Mouse (Mus musculus) right cerebral cortex, postnatal 10 days (tissue): ENCODE results near the gene Sept9.
A peak's percentile ranks its signal among the peaks of the same experiment; 100 is the strongest.

Experiments used
- DNase-seq, 2 experiments: peaks; one replicate each; pipeline ENCODE4 v3.0.0; 2021; ENCODE audit warnings: low spot score in 2 of 2

The Sept9 gene

DNA sequence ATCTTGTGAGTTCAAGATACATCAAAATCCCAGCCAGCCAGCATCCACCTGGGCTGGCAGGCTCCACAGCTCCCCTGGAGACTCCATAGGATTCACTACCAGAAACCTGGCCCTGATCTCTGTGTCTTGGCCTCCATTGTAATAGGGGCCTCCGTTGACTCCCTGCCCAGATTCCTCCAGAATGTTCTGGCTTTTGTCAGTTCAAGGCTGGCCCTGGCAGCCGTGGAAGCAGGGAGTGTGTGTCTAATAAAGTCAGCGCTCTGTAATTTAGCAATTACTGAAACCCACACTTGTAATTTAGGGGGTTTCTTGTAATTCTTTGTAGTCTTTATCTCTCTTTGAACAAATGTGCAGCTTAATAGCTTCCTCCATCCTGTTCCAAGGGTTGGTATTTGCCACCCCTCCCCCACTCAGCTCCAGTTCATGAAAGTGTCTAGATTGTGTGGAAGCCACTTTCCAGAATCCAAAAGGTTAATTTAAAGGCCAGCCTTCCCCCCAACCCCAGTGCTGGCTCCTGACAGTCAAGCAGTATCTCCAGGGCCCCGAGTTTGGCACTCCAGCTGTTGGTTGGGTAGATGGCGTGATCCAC is 170.9 kb downstream of the Sept9 start:
- no peak for DNase-seq

DNA sequence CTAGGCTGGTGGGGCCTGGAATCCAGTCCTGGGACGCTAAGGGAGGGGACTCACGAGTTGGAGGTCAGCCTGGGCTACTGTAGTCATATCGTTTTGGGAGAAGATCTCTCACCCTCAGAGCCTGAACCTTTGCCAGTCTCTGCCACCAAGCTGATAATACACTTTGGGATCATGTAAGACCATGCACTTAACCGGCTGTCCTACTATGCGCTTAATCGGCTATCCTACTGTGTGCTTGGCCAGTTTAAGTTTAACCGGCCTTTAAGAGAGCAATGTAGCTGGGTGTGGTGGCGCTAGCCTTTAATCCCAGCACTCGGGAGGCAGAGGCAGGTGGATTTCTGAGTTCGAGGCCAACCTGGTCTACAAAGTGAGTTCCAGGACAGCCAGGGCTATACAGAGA is 173.1 kb downstream of the Sept9 start:
- DNase-seq: no peak

DNA sequence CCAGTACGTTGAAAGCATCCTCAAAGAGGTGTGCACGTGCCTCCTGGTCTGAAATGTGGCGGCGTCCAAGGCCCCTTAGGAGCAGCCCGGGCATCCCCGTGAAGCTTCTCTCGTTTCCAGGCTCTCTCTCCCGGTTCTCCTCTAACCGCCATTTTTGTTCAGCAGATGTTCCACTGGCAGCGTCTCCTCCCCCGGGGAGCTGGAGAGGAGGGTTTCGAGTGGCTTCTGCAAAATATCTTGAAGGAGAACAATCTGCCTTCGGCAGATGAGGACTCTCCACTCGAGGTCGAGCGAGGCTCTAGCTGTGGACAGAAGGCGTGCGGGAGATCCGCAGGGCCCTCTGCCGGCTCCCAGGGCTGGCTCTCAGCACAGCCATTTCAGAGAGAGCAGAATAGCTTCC is 173.7 kb downstream of the Sept9 start:
- no peak for DNase-seq

DNA sequence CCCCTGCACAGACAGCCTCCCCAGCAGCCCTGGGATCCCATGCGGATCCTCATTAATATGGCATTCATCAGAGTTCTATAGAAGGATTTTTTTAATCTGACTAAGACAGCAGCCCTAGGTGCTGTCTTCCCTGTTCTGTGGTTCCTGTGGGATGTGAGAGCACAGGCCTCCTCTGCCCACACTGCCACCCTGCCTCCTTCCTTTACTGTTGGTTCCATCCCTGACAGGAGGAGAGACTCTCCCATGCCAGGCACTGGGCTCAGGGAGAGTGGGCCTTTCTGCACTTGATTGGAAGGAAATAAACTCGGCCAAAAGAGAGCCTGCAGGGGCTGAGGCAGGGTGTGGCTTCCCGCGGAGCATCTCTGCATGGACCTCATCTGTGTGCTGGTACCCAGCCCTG is 174.4 kb downstream of the Sept9 start:
- no peak for DNase-seq

DNA sequence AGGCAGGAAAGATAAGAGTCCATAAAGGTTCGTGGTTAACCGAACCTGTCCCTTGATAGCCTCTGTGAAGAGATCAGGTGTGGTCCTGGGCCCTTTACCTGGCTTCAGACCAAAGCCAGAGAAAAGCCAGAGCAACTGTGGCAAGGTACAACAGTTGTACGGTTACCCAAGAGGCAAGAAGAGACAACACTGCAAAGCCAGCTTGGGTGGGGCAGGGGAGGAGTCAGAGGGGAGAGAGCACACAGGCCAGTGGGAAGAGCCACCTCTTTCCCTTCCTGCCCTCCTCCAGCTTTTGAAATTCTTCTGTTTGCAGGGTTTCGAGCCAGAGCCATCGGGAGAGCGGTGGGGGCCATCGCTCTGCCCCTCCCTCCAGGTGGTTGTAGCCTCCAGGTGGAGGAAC is 174.8 kb downstream of the Sept9 start:
- no peak for DNase-seq

DNA sequence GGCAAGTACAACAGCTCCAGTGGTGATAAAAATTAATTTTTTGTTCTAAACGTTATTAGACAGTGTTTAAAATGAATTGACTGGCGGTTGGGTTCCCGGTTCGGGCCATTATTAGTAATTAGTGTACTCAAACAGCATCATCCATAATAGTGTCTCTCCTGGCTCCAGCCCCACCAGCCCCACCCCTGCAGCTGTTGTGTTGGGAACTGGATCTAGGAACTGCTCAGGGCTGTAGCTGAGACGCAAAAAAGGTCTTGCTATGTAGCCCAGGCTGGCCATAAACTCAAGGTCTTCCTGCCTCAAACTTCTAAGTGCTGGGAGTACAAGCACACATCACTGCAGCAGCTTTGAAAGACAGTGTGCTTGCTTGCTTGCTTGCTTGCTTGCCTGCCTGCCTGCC is 180.3 kb downstream of the Sept9 start:
- no peak for DNase-seq

DNA sequence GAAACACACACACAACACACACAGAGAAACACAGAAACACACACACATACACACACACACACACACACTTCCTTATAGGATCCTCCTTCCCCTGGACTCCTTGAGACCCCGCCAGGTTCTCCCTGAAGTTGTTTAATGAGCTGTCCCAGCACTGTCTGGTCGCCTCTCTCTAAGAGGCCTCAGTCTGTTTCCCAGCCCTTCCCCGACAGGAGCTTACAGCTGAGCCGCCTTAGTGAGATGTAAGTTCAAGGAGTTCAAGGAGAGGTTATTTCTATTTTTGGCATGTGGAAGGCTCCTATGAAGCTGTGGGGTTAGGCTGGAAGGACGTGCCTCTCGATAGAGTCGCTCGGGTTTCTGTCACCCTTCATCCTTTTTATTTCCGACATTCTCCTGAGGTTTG is 184.8 kb downstream of the Sept9 start:
- DNase-seq: no peak

DNA sequence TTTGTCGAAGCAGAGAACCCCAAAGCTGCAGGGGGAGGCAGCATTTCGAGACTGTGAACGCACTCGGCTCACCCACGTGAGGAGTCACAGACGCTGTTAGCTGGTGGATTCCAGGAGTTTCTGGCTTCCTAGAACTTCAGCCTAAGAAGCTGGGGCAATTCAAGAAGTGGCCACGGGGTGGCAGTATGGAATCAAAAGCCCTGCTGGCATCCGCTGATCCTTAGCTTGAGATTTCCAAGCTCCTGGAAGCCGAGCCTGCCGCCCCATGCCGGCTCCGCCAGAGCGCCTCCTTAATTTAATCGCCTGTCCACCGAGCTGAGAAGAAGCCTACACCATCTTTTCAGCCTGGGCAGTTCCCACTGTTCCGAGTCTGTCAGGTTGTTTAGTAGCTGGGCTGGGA is 185.4 kb downstream of the Sept9 start:
- DNase-seq: peak; percentile 91 to 94

DNA sequence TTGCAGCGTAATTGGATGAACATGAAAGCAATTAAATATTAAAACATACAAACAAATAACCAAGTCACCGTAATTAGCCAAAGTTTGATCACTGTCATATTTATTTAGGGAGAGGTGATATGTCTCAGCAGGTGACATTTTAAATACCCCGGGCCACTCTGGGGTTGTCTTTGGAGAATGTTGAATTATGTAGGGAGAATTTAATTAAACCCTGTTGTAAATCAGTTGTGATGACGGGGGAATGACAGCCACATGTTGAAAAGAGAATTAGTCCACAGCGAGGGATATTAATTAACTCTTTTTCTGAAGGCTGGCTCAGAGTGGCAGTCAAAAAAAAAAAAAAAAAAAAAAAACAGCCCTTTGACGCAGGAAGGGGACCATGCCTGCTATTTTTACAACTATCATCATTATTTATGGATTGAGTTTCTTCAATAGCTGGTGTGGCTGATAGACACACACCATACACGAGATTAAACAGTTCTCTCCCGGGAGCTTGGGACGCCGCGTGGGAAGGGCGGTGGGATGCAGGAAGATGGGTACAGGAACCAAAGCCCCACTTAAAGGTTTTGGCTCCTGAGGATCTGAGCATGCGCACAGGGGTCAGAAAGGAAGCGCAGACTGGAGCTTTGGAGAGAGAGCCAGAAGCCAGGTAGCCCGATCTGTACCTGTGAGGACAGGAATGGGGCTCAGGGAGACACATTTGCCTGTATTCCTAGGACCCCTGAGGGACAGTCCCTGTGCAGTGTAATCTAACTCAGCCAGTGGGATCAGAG is 186.1 kb downstream of the Sept9 start:
- DNase-seq: no peak

DNA sequence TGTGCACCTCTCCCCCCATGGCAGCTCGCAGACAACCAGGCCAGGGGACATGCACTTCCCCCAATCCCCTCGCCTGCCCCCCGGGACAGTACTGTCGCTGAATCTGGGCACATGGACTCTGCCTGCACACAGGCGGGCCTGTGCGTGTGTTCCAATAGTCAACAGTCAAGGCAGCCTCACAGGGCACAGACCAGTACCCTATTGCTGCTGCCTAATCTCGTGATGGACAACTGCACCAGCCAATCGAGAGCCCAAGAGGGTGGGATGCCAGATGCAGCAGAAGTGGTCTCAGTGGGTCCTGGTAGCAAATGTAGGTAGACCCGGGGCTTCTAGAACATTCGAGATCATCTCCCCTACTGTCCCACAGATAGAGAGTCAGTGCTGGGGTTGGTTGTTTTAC is 187.8 kb downstream of the Sept9 start:
- no peak for DNase-seq

DNA sequence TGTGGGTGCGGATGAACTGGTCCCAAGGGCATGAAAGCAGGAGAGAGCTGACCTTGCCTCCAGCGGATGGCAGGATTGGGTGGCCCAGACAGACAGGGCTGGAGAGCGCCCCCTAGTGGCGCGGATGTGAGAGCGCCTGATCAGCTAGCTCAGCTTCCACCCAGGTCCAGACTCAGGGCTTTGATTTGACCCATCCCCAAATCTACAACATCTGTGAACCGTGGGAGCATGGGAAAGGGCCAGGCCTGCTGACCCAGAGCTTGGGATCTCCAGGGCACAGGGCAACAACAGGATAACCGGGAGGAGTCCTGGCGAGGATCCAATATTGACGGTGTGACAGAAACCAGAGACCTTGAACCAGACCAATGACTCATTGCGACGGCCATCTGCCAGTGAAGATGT is 190.5 kb downstream of the Sept9 start:
- peak in 1 of 2 experiments; percentile 40 for DNase-seq

DNA sequence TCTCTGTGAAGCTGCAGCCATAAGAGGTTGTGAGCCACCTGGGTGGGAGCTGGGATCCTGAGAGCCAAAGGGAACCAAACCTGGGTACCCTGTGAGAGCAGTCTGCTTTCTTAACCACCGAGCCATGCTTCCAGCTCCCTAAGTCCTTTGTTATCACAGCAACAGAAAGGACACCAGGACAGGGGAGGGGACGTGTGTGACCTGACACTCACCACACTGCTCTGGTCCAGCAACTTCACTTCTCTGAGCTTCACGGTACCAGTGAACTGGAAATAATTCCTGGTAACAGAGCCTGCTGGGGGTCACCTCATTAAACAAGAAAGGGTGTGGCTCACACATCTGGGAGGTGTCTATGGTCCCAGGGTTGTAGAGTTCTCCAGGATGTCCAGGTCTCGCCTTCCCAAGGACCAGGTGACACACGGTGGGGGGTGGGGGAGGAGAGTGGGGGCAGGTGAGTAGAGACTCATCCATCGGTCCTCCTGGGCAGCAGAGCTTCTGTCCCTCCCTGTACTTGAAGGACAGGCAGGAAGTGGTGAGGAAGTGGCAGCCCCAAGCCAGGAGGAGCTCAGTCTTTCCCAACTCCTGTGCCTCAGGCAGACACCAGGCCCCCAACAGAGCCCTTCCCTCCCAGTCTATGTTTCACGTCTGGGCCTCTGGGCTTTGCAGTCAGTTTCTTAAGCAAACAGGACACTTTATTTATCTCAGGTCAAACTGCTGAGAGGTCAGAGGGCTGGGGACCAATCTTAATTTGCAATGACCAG is 191.5 kb downstream of the Sept9 start:
- no peak for DNase-seq

DNA sequence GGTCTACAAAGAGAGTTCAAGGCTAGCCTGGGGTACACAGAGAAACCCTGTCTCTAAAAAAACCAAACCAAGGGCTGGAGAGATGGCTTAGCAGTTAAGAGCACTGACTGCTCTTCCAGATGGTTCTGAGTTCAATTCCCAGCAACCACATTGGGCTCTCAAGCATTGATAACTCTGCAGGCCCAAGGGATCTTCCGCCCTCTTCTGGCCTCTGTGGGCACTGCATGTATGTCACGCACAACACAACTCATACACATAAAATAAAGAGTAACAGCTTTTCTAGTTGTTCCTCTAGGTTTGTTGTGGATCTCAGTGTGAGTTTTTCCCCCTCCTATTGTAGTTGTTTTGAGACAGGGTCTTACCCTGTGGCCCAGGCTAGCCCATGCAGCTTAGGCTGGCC is 192.8 kb downstream of the Sept9 start:
- no peak for DNase-seq

DNA sequence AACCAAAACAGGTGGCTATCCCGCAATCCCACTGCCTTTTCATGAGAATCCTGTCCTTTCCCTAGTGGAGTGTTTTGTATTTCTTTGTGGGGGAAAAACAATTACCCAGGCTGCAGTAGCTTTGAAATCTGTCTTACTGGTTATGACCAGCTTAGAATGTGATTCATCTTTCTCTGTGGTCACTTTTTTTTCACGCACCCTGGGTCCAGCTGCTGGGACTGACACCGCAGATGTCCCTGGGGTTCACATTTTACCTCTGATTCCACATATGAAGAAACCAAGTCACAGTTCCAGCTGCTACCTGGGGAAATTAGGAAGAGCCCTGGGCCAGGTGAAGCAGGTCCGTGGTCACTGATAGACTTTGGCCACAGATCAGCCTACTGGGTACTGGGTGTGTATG is 194.3 kb downstream of the Sept9 start:
- no peak for DNase-seq

DNA sequence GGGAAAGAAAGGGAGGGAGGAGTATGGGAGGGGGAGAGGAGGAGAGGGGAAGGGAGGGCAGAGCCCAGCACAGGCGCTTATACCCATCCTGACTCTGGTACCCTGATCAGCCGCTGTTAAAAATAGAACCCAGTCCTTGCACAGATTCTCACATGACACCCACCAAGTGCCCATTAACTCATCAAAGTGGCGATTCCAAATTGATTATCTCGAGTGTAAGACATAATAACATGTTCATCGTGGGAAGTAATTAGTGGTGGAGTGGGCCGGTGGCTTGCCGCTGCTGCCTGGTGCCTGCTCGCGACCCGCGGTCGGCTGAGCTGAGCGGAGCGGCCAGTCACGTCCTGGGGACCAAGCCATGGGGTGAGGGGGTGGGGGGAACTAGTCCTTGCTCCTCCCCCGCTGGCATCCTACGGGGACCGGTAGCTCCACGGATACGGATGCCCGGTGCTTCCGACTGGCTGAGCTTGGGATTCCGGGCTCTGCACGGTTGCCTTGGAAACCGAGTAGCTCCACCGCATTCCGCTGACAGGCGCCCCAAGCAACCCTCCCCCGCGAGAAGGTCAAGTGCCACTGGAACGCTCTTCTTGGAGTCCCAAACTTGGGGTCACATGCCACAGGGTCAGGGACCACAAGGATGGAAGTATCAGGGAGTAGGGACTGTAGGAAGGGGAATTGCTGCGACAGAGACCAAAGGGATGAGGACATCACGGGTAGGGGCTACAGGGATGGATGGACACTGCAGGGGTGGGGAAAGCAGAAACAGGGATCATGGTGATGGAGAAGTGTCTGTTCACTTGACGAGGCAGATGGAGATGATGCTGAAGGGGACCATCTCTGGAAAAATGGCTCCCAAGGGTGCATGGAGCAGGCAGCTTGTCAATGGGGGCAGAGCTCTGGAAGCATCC is 195.0 kb downstream of the Sept9 start:
- peak; percentile 86 to 90 for DNase-seq

DNA sequence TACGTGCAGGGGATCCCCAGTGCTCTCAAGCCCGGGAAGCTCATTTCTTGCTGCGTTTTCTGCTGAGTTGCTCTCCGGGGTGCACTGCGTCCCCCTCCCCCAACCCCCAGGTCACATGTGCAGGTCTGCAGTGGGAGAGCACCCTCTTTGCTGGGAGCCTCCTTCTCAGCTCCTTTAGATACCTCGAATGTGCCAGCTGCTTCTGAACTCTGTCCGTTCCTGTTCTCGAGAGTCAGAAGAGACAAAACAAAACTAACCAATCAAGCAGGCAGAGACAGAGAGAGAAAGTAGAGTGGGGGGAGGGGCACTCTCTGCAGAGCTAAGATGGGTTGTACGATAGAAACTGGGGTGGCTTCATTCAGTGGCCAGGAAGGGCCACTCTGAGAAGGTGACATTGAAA is 195.8 kb downstream of the Sept9 start:
- DNase-seq: peak; percentile 51 to 63

DNA sequence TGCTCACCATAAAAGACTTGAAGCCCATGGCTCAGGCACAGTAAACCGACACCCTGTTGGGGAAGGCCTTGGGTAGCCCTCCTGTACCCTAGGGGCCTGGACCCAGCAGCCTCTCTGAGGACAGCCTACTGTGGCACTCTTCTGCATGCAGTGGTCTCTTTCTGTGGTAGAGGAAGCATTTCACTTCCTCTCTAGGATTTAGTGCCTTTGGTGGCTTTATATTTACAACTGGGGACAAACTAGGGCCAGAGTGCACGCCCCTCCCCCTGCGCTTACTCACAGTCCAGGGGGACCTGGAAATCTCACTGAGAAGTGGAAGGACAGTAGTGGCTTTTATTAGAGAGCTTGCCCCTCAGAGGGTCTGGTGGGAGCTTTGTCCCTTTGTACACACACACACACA is 197.5 kb downstream of the Sept9 start:
- no peak for DNase-seq

DNA sequence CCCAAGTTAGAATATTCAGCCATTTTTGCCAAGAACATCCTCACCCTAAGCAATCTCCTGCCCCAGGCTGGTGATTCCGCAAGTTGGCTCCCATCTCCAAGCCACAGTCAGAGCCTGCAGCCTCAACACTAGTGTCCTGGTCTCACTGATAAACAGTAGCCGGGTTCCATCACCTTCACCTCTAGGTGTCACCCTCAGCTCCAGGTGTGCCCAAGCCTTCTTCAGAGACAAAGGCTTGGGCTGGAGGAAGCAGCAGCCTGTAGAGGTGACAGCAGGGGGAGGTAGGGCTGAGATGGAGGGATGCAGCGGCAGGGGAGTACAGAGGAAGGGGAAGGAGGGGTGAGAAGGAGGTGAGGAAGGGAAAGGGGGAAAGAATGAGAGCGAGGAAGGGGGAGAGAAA is 198.3 kb downstream of the Sept9 start:
- DNase-seq: no peak

DNA sequence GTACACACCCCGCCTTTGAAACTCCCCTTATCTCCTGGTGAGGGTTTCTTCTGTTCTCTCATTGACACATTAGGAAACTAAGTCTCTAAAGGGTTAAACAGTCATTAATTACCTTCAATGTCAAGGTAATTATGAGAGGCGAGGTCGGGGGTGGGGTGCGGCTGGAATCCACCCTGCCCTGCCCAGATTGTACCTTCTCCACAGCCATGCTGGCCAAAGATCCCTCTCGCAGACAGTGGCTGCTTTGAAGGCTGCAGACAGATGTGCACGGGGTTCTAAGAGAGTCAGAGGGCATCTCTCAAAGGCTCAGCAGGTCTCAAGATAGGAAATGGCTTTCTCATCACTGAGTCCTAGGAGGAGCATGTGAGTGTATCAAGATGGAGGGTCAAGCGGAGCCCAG is 198.7 kb downstream of the Sept9 start:
- no peak for DNase-seq

DNA sequence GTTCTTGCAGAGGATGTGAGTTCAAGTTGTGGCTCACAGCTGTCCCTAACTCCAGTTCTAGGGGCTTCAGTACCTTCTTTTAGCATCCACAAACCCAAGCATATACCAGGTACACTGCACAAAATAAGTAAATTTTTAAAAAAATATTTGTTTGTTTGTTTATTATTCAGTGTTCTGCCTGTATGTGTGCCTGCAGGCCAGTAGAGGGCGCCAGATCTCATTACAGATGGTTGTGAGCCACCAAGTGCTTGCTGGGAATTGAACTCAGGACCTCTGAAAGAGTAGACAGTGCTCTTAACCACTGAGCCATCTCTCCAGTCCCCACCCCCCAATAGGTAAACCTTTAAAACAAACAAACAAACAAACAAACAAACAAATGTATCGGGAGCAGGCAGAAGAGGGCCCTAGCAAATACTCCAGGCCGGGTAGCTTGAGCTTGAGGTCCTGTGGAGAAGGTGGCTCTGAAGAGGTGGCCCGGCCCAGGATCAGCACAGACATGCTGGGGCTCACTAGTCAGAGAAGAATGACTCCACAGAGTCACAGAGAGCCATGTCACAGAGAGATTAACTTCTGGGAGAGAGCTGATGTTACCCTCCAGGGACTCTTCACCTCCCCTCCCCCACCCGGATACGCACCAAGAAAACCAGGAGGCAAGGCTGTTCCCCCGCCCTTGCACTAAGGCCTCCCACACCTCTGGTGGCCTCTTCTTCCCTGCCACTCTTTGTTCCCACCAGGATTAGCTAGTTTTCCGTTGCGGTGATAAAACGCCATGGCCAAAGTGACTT is 202.3 kb downstream of the Sept9 start:
- no peak for DNase-seq

DNA sequence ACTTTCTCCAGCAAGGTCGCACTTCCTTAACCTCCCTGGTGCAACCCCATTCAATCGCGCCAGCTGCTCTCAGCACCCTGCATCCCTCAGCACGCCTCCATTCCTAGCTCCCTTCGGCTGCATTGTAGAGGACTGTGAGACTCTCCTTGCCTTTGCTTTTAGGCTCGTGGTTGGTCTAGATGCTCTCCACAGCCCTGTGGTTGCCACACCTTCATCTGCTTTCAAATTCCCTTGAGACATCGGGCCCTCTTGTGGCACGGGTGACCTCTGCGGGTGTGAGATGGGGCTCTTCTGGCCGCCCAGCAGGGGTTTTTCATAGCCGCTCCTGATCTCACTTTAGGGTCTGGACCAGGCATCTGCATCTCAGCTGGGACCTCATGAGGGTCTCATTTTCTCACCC is 203.1 kb downstream of the Sept9 start:
- no peak for DNase-seq
